Mouse (Mus musculus) embryonic fibroblast, embryonic 13.5 days (primary cell): ENCODE results near the gene Atr. TPM values are rescaled to one million over a fixed set of nuclear protein-coding genes. Genes with fewer than 3 reads are reported as not detected.

Source experiments
- H3K27ac ChIP-seq: 2 replicates; pipeline ENCODE4 v1.5.1; 2012; ENCODE audit warnings: low read length, control low read depth, inconsistent platforms; ENCODE audit not compliant: insufficient read depth
- H3K4me1 ChIP-seq: 2 replicates; pipeline ENCODE4 v1.6.1; 2011; ENCODE audit warnings: low read length; ENCODE audit not compliant: control insufficient read depth, insufficient read depth
- H3K4me3 ChIP-seq: 2 replicates; pipeline ENCODE4 v1.5.1; 2011; ENCODE audit warnings: mild to moderate bottlenecking, control low read depth, low read length; ENCODE audit not compliant: insufficient read depth
- CTCF ChIP-seq: IDR thresholded peaks from 2 replicates; pipeline ENCODE4 v1.5.1; 2011; ENCODE audit warnings: mild to moderate bottlenecking, control low read depth, low read length, moderate library complexity, borderline replicate concordance; ENCODE audit not compliant: insufficient read depth
- POLR2A ChIP-seq: IDR thresholded peaks from 2 replicates; pipeline ENCODE4 v1.6.1; 2011; ENCODE audit warnings: low read depth, mild to moderate bottlenecking, control low read depth, low read length, moderate library complexity
- polyA plus RNA-seq: library from polyadenylated mRNA; stranded (reverse); fragments of >200 nt; gene quantifications from 2 replicates; pipeline ENCODE4 v1.2.4, GENCODE M21; 2011; ENCODE audit warnings: low read depth; ENCODE audit not compliant: missing spikeins, insufficient read length

Gene Atr
- 19.0 and 19.9 TPM in 2 replicates for polyA plus RNA-seq

DNA sequence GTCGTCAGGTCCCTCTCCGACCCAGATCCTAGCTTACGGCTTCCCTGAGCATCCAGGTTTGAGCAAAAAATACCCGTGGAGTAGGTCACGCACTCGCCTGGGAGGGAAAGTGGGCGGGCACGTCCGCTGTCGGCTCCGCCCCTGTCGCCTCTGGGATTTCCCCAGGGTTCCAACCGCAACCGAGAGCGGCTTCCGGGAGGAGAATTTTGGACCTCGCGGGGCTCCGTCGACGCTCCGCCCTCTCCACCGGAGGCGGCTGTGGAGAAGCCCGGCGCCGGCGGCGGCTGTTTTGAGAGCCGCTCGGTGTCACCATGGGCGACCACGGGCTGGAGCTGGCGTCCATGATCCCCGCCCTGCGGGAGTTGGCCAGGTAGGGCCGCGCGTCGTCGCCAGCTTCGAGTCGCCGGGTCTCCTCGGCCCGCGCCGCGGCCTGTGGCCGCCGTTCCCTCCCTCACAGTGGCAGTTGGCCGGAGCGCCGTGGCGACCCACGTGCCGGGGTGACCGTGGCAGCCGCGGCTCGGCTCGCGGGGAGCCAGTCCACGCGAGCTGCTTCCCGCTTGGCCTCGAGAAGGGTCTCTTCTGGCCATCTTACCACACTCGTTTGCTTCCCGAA, at the start of gene Atr:
TSS of gene Atr (plus strand) at position 184 of the 613 bp plus-strand sequence.
- no peaks in the 10 kb centered on the region for H3K4me1 ChIP-seq
- TF ChIP-seq POLR2A (peak; percentile 71), CTCF (no peak)
- no peak within 1 kb of the TSS for H3K27ac ChIP-seq
- peak within 1 kb of the TSS; percentile 76 for H3K4me3 ChIP-seq

DNA sequence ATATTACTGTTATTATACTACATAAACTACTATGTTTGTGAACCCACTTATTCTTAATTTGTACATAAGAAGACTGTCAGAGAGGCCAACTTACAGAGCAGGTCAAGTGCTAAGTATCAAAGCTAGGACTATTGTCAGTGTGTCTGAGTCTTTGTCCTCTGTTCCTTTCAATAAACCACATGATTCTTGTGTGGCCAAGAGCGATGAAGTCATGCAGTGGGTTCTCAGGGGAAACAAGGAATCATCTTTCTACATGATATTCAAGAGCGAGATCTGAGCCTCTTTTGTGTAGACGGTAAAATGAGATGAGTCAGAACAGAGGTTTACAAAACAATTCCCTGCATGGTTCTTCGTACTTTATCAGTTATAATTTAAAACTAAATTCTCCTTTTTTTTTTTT, 47.8 kb upstream of the Atr start:
- TF ChIP-seq CTCF (no peak), POLR2A (no peak)
- no peak overlapping the region for H3K4me3 ChIP-seq

DNA sequence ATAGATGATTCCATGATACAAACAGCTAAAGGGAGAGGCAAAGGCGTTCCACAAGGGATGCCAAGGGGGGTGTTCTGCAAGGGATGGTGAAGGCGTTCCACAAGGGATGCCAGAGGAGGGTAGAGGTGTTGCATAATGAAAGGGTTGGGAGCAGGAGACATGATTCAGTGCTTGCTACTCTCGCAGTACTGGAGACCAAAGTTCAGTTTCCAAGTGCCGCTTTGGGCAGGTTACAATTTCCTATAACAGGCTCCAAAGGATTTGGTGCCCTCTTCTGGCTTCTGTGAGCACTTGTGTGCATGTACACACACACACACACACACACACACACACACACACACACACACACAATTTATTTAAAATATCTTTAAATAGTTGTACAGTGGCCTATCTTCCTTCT, 45.6 kb upstream of the Atr start:
- Histone ChIP-seq H3K27ac (no peak overlapping the region), H3K4me1 (peaks cover 8% of the 10 kb centered on the region), H3K4me3 (no peak overlapping the region)
- TF ChIP-seq CTCF = no peak
- no peak for TF ChIP-seq POLR2A

More for the DNA sequence above, 47.8 kb upstream of the Atr start:
- Histone ChIP-seq H3K4me1 (peaks cover 8% of the 10 kb centered on the region), H3K27ac (no peak overlapping the region)

DNA sequence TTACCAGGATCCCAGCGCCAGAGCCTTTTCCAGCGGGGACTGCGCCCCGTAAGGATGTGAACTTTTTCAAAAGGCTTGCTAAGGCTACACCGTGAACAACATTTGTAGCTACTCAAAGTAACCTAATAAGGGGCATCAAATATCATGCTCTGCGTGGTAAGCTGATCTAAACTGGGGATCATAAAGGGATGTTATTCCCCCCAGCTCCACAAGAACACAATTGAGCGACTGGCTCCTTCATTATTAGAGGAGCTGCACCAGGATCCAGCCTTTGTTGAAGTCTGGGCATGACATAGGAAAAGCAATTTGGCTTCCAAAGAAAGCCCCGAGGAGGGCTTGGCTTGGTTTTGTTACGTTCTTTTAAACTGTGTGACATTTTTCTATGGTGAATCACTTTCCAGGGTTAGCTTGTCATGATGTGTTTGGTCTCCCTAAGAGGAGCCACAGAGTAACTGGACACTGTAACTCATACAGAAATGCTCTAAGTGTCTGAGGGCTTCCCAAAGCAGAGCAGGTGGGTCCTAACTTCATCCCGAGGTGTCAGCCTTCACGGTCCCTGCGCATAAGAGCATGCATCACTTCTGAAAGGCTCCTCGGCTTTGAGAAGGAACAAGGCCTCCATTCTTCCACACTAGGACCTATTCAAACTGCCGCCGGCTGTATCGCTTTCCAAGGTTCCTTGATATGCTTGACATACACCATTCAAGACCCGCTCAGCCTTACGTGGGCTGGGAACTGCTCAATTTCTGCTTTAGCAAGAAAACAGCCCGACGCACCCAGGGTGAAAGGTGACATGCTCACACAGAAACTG, 43.5 kb upstream of the Atr start:
- peak overlapping the region; percentile 88 for H3K27ac ChIP-seq
- TF ChIP-seq POLR2A = no peak
- TF ChIP-seq CTCF = no peak
- no peak overlapping the region for H3K4me3 ChIP-seq
- peaks cover 8% of the 10 kb centered on the region for H3K4me1 ChIP-seq

DNA sequence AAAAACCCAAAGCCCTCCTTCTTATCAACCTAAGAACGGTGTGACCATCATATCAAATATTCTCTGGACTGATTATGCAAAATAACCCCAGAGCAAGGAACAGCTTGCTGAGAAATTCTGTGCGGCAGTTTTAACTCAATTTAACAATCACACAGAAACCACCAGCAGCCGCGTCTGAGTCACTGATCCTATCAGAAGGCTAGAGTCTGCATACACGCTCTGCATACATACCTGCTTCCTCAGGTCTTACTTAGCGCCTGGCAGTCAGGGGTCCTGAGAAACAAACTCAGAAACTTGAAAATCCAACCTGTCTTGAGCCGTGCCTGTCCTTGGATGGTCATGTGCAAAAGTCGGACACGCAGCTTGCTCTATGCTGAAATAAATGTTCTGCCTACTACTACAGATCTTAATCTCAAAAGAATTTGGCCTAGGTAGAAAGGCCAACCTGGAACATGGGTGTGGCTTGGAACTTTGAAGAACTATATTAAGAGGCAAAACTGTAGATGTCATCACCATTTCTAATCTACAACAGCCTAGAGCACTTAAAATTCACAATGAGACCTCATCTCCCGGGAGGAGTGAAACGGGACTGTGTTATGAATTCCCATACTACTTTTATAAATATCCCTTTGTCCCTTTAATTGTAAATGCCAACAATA, 42.3 kb upstream of the Atr start:
- H3K27ac ChIP-seq = no peak overlapping the region
- H3K4me1 ChIP-seq = peaks cover 8% of the 10 kb centered on the region
- no peak for TF ChIP-seq POLR2A
- no peak for TF ChIP-seq CTCF
- H3K4me3 ChIP-seq = no peak overlapping the region

DNA sequence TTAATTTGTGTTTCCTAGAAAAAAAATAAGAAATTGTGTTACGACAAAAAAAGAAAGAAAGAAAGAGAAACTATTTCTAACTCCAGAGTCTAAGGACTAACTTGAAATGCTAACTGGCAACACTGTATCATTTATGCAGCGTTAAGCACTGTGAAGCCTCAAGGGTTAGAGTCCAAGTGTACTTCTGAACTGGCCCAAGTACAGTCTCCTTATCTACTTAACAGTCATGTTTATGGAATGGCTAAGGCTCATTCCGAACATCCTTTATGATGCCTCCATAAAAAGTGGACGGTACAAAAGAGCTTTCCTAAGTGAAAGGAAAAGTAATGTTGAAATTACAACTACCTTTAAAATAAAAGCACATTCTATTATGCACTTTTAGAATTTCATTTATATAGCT, 41.7 kb upstream of the Atr start:
- no peak overlapping the region for H3K27ac ChIP-seq
- H3K4me3 ChIP-seq = no peak overlapping the region
- H3K4me1 ChIP-seq = peaks cover 8% of the 10 kb centered on the region
- no peak for TF ChIP-seq POLR2A
- no peak for TF ChIP-seq CTCF

DNA sequence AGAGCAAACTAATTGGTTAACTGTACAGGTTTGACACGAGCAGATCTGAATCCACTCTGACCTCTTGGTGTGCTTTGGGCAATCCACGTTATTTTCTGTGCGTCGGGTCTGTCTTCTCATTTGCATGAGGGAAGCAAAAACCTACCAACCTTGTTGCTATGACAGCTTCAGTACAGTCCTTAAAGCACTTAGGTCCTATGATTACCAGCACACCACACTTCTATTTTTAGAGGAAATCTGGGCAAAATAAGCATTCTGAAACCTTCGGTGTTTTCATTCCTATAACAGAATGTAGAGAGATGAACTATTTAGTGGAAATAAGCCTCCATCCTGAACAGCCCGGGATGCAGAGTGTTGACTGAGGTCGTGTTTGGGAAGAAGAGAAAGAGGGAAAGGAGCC, 34.9 kb upstream of the Atr start:
- no peak overlapping the region for H3K4me3 ChIP-seq
- no peaks in the 10 kb centered on the region for H3K4me1 ChIP-seq
- no peak overlapping the region for H3K27ac ChIP-seq
- no peak for TF ChIP-seq POLR2A
- no peak for TF ChIP-seq CTCF

DNA sequence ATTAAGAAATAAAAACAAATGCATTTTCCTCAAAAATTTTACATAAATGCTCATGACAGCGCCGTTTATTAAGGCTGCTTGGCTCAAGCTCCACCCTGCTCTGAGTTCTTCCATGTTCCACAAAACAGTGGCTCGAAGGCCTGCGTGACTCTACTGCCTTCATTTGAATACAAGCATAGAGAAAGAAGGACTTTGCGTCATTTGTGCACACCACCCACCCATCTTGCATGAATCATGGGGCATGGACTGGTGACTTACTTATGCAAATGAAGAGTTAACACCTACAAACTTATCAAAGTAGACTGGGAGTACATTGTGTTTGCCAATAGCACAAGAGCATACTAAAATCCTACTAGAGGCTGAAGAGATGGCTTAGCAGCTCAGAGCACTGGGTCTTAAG, 29.8 kb upstream of the Atr start:
- no peak for TF ChIP-seq CTCF
- TF ChIP-seq POLR2A = no peak
- no peaks in the 10 kb centered on the region for H3K4me1 ChIP-seq

DNA sequence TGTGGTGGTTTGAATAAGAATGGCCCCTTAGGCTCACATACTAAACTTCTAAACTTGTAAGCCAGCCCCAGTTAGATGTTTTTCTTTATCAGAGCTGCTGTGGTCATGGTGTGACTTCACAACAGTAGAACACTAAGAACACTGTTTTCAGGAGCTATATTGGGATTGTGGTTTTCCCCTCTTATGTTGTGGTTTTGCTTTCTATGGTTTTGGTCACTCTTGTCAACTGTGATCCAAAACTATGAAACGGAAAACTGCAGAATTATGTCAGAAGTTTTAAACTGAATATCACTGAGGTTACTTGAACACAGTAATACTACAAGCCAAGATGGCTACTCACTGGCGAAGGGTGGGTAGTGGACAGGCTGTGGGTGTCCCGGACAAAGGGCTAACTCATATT, 24.6 kb upstream of the Atr start:
- Histone ChIP-seq H3K27ac (no peak overlapping the region), H3K4me1 (no peaks in the 10 kb centered on the region)
- TF ChIP-seq CTCF (no peak), POLR2A (no peak)

More for the DNA sequence above, 29.8 kb upstream of the Atr start:
- no peak overlapping the region for H3K4me3 ChIP-seq
- H3K27ac ChIP-seq = no peak overlapping the region

DNA sequence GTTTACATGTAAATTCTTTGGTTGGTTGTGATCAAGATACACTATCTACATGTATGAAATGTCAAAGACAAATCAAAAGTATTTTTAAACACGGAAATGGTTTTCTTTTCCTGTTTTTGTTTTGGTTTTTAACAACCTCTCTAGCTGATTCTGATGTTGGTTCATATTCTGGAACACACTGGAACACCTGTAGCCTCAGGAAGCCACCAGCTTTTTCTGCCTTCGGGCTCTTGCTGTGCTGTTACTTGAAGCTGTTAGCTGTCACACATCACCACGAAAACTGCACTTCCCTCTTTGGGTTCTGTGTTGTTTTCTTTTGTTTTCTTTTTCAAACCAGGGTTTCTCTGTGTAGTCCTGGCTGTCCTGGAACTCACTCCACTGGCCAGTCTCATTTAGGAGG, 22.6 kb upstream of the Atr start:
- TF ChIP-seq POLR2A (no peak), CTCF (no peak)
- no peak overlapping the region for H3K4me3 ChIP-seq
- H3K27ac ChIP-seq = no peak overlapping the region
- no peaks in the 10 kb centered on the region for H3K4me1 ChIP-seq

More for the DNA sequence above, 24.6 kb upstream of the Atr start:
- no peak overlapping the region for H3K4me3 ChIP-seq
